Mouse (Mus musculus) heart, adult 2 months (tissue): ENCODE results near the gene Golga4.
A peak's percentile ranks its signal among the peaks of the same experiment; 100 is the strongest.

Experiments
- CTCF ChIP-seq: fragments of 200-600 bp; IDR thresholded peaks from 2 replicates; pipeline ENCODE4 v1.8.1; 2022; ENCODE audit warnings: antibody characterized with exemption, mild to moderate bottlenecking, moderate library complexity
- POLR2A ChIP-seq: fragments of 200-500 bp; IDR thresholded peaks from 2 replicates; pipeline ENCODE4 v1.6.1; 2011; ENCODE audit warnings: mild to moderate bottlenecking, low read depth, low read length, control low read depth; ENCODE audit not compliant: insufficient read depth

DNA sequence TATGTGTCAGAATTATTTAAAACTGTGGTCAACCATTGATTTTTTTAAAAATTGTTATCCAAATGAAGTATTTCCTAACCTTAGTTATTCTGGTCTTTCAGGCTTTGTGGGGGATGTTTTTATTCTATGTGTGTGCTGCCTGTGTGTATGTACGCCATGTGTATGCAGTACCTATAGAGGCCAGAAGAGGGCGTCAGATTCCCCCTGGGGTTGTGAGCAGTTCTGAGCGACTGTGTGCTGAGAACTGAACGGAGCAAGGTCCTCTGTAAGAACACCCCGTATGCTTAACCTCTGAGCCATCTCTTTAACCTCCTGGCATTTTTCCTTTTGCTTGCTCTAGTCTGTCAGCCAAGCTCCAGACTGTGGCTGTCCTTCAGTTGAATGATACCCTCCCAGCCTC lies 12.0 kb upstream of the Golga4 start:
- TF ChIP-seq CTCF = peak; percentile 30
- TF ChIP-seq POLR2A = no peak
